Mouse (Mus musculus) adrenal gland, adult (tissue): ENCODE data around the gene Rabgap1l.
"Not testable (repeated sequence)": the region's sequence is repeated elsewhere in the genome, so short reads cannot be mapped to it uniquely, and the experiment has no call there.

ENCODE experiments used
- DNase-seq, 2 experiments: peaks; one replicate each; pipeline ENCODE4 v3.0.0; 2022 to 2023; ENCODE audit warnings: low spot score in 1 of 2; ENCODE audit not compliant: inconsistent age in 2 of 2

Rabgap1l gene

DNA sequence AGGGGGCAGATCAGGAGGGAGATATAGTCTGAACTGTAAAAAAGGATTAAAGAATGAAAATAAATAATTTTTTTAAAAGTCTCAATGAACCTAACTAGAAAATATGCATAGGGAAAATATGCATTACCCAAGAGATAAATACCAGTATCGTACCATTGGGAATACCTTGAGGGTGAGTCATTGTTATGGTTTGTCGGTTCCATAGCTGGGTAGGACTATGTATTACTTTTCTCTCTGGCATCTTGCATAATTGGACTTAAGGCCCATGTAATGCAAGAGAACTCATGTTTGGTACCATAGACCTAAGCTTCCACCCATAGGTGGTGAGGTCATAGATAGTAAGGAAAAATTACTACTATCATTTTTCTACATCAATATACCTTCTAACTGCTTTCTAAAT is 88.4 kb downstream of the Rabgap1l start:
- no peak for DNase-seq

DNA sequence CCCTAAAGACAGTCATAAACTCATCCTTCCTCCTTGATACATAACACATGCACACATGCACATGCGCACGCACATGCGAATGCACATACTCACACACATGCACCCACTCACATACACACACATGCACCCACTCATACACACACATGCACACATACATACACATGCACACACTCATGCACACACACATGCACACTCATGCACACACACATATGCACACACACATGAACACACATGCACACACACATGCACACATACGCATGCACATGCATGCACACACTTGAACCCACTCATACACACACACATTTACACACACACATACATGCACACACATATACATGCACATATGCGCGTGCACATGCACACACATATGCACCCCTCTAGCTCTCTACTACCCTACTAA is 89.2 kb downstream of the Rabgap1l start:
- DNase-seq, result no peak

DNA sequence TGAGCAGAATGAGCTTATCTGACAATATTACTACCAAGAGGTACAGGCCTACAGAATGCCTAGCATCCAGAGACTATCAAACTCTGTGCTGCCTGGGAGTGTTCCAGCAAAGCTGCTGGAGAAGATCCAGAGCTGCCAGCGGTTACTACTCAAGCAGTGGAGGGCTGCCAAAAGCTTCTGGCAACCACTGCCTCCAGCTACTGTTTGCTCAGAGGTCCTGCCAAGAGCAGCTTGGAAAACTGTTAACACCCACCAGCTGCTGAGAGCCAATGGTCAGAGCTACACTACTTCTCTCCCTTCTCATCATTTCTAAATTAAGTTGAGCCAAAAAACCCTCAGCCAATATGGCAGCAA is 99.9 kb downstream of the Rabgap1l start:
- peak; percentile 86 to 96 for DNase-seq

DNA sequence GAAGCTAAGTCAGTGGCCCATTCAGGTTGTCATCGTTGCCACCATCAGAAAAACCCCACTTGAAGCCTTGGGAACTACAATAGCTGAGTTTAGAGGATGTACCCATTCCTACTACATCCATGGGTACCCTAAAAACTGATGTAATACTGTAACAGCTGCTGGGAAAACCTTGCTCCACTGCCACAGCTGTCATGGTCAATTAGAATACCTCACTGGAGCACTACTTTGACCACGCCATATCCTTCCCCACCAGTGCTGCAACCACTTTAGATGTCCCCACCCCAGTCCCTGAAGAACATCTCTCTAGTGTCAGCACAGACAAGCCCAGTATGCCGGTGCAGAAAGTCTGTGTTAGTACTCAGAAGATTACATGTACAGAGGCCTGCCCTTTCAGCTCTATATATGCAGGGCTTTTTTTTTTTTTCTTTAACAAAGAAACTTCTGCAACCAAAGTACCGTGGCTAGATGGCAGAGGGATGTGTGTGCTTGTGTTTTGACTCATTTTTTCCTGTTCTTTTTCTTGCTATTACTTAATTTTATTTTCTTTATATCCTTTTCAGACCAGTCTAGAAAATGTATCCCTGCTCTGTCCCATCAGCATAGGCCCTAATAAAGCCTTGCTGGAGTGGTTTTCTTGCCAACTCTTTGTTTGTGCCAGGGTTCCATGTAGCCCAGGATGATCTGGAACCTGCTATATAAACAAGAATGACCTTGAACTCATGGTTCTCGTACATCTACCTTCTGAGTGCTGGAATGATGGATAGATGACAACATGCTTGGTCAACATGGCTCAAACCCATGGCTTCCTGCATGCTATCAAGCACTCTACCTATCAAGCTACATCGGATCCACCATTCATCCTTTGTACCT is 100.6 kb downstream of the Rabgap1l start:
- DNase-seq, result no peak

DNA sequence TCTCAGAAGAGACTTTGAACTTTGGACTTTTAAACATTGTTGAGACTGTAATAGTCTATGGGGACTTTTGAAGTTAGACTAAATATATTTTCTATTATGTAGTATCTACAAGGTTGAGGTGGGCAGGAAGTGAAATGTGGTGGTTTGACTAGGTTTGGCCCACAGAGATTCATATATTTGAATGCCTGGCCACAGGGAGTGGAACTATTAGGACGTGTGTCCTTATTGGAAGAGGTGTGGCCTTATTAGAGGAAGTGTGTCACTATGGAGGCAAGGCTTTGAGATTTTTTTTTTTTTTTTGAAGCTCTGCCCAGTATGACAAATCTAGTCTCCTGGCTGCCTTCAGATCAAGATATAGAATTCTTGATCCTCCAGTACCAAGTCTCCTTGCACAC is 101.8 kb downstream of the Rabgap1l start:
- DNase-seq, result no peak

DNA sequence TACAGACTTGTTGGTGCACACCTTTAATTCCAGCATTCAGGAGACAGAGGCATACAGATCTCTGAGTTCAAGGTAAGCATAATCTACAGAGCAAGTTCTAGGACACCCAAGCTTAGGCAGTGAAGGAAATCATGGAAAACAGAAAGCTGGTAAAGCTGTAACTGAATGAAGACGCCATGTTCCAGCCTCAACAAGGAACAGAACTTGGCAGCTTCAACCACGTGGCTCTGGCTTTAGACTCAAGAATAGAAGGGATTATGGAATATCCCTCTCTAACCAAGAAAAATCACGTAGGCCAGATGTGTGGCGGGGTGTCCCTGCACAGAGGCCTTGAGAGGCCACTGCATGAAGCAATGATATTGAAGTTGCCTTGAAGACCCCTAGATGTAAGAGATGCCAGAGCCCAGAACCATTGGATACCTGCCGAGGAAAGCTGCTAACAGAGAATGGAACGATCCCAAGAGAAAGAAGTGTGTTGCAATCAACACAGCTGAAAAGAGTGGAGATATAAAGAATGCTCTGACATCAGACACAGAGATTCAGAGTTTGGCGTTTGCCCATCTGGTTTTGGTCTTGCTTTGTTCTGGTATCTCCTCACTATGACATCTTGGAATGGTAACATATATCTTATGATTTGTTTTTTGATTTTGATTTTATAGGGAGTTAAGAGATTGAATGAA is 102.4 kb downstream of the Rabgap1l start:
- no peak for DNase-seq

DNA sequence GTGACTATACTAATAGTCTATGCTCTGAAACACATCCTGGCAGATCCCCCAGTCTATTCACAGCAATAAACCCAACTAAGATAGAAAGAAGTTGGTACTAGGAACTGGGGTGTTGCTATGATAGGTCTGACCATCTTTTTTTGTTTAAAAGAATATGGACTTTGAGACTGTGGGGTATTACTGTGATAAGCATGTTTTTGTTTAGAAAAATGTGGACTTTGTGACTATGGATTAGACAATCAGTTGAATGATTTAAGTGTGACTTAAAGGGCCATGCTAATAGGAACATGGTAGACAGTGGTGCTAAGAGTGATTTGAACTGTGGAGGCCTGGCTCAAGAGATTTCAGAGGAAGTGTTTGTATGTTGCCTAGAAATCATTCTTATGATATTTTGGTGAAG is 103.5 kb downstream of the Rabgap1l start:
- no peak for DNase-seq

DNA sequence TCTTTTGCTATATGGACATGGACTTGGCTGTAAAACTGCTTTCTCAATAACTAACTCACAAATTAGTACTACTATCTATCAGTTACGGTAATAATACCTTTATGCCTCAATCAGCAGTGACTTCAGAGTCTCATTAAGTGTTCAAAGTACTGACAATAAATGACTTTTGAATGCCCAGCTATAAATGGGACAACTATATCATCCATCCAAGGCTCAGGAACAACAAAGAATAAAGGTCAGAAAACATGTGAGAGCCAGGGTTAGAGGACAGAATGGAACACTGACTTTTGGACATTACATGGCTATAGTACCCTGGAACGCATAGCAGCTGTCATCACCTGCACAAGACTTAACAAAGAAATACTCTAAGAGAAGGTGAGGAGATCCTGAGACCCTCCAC is 108.8 kb downstream of the Rabgap1l start:
- no peak for DNase-seq

DNA sequence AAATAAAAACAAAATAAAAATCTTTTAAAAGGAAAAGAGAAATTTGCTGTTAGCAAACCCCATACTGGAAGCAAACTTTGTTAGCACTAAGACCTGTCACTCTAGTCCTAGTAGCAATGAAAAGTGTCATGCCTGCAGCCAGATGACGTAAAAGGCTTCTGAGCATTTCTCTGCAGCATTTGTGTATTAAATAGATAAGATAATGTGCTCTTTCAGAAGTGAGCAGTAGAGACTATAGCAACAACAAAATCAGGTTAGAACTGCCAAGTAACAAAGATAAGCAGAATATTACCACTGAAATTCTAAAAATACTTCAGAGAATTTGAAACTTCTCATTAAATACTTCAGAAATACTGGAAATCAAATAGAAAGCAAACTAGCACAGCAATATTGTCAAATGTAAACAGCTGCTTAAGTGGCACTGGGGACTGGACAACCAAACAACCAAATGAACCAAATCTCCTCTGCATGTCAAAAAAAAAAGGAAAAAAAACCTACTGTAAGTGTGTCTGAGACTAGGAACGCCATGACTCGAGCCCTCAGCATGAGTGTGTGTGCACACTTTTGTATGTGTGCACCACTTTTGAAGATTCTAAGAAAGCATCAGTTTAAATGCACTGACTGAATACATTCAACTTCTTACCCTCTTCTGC is 111.5 kb downstream of the Rabgap1l start:
- no peak for DNase-seq

DNA sequence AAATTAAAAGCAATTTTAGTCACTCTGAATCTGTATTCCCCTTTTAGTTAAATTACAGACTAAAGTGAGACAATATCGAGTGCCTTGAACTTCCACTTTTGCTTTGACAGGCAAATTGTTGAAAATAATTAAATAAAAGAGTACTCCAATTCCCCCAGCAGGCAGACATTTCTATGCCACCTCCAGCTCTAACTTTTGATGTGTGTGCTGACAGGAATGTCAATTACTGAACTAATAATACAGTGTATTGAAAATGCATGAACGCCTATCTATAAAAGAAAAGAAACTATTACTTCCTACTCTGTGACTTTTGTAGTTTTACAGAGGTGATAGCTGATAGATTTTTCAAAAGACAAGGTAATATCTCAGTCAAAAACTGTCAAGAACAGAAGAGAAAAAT is 118.2 kb downstream of the Rabgap1l start:
- no peak for DNase-seq

DNA sequence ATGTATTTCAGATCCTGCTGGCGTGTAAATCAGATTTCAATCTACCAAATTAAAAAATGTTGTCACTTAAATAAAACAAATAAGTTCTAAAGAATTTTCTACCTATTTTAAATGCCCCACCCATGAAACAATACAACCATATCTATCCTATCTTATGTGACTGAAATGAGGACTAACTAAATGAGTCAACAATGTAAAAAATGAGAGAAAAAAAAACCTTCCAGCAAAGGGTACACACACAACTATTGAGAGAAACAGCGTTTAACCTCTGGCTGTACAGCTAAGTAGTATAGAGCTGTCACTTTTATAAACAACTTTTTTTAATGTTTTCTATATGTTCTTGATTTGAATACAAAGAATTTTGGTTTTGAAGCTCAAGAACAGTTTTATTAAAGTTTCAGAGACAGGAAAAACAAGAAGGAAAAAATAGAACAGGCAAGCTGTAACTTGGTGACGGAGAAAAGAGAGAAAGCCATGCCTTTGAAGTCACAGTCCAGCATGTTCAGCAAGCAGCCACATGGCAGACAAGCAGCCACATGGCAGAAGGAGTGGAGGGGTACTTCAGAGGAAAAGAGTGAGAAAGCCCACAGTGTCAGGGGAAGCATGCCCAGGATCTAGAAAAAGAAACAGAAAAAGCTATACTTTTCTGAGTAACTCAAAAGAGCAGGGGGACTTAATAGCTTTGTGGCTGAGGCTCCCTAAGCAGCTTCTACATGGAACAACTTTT is 120.8 kb downstream of the Rabgap1l start:
- no peak for DNase-seq

DNA sequence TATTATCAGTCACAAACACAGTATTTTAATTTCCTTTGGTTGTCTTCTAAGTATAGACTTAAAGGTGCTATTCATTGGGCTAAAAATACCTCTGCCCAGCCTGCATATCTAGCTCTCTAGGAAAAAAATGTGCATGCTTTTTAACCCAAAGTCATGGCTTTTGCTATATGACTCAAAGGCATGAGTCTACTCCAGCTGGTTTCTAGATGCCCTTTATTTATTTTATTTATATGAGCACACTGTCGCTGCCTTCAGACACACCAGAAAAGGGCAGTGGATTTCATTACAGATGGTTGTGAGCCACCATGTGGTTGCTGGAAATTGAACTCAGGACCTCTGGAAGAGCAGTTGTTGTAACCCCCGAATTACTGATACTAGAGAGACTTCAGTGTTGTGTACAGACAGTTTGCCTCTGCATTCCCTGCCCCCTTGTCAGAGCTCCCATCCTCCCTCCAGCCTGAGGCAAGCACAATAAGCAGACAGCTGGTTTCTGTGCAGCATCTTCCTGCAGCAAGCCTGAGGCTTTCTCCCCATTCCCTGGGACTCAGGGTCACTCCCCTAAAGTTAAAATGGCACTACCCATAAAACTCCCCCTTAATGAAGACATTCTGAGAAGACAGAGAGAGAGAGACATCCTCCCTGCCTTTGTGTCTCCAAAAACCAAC is 137.1 kb downstream of the Rabgap1l start:
- no peak for DNase-seq

DNA sequence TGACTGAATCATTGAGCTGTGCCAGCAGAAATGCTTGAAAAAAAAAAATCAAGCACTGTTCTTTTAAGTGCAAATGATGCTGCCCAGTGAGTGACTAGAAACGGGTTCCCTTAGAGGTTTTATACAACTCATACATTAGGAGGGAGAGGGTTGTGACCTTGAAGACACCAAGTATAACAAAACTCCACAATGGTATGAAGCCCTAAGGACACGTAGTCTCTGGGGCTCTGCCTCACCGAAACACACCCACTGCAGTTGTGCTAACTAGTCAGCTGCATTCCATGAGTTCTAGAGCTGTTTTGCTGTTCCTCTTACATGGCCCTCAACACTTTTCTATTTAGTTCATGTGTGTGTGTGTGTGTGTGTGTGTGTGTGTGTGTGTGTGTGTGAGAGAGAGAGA is 141.3 kb downstream of the Rabgap1l start:
- DNase-seq, result no peak

DNA sequence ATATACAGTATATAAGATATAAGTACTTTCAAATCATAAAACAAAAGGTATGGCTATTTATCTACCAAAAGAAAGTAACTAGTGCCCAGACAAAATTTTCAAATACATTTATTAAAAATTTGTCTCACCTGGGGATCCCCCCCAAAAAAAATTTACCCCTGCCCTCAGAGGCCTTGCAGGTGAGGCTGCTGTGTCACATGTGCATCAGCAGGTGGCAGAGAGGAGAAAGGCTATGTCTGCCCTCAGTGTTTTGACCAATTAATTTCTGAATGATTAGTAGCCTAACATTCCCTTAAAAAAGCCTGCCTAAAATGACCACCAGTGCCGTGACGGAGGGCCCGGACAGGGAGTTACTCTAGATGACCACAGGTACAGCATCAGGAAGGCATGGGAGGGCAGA is 147.6 kb downstream of the Rabgap1l start:
- no peak for DNase-seq

DNA sequence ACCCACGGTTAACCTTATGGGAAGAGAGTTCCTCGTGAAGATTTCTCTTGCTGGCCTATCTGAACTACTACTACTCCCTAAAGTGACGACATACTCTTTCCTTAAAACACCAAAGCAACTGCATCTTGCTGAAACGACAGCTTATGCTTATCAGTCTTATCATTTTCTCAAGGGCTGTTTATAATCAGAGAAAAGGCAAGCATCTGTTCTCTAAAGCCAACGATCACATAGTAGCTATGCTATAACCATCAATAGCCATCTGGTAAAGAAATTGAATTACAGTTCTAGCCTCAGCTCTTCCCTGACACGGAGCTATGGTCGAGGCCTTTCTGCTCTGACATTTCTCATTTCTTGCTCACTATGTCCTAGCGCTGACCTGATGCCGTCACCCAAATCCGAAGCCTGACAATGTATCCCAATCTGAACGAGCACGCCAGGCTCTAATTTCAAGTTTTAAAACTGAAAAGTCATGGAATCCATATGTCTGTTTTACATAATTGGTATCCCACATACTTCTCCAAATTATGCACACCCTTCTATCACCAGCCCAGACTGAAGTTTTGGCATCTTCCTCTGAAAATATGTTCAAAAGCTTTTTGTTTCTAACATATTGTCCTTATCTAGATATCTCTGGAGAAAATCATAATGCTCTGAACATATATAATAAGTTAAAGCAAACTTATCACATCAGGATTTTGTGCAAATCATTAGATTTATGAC is 164.6 kb downstream of the Rabgap1l start:
- no peak for DNase-seq

DNA sequence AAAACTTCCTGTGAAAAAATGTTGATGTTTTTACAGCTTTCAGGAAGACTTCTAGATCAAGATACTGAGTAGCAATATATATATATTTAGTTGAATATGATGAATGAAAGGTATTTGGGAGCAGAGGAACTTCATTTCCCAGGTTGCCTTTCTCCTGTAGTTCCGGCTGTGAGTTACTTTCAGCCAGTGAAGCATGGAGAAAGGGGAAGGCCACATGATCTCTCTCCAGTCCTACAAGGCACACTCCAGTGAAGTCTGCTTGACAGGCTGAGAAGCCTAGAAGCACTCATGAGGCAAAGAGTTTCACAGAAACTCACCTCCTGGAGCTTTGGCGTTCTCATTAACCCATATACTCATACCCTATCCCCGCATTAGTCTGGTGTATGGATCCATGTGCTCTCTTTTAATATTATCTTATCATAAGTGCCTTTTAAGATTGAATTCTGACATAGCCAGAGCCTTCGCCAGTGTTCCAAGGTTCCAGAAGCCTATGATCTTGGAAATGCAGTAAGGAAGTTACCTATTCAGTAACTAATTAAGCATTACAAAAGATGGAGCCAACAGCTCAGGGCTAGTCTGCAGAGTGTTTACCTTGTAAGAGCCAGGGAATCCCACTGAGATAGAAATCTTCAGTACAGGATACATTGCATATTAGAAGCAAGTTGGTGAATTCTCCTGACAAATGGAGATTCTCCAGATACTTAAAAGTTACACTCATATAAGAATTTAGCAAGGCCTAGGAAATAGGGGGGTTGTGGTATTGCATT is 168.5 kb downstream of the Rabgap1l start:
- DNase-seq, result not testable (repeated sequence)

DNA sequence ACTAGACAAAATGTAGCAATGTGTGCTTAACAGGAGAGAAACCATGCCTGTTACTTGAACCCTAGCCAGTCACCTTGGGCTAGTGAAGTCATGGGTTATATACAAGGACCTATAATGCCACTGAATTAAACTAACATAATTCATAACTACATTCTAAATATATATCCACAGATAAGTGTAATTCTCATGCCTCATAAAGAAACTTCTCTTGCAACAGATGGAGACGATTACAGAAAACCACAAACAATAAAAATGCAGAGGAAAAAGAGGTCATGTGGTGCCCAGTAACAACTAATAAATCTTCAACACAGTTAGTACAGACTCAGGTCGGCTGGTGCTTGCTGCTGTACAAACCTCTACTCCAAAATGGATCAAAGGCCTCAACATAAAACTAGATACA is 174.8 kb downstream of the Rabgap1l start:
- DNase-seq, result no peak

DNA sequence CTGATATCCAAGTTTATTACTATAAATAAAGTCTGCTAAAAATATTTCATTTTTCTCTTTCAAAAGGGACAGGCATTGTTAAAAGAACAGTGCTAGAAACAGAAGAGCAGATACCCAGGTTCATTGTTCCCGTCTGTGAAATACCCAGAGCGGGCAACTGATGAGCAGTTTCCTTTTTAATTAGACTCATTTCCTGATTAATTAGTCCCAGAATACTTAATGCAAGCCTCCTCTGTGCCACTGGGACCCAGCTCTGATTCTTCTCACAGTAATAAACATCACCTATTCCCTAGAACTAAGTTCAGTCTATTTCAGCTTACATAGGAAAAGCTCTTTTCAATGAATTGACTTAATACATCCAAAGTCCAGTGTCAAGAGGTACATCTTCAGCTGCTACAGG is 186.6 kb downstream of the Rabgap1l start:
- no peak for DNase-seq

DNA sequence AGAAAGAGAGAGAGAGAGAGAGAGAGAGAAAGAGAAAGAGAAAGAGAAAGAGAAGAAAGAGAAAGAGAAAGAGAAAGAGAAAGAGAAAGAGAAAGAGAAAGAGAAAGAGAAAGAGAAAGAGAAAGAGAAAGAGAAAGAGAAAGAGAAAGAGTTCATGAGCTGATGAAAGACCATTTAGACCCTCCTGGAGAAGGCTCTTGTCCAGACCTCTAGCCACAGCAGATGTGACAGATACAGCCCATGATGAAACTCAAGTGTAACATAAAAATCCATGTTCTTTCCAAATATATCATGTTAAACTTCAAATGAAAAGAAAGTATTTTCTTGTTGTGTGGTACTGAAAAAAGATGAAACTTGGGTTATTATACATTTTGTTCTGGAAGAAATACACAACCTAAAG is 189.7 kb downstream of the Rabgap1l start:
- not testable (repeated sequence) for DNase-seq

DNA sequence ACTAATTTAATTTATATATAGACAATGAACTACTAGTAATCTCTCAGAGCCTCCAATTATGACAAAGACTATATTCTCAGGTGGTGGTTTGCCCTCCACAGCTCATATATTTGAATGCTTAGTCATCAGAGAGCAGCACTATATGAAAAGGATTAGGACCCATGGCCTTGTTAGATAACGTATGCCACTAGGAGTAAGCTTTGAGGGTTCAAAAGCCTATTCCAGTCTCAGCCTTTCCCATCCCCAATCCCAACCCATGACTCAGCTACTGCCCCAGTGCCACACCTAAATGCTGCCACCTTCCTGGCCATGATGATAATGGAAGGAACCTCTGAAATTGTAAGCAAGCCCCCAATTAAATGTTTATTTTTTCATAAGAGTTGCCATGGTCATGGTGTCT is 195.6 kb downstream of the Rabgap1l start:
- no peak for DNase-seq
